Mouse (Mus musculus): ENCODE data around the gene Rab9.

GRCm38 (mm10) chrX:166440616-166441063 lies 39.0 kb downstream of the Rab9 start, which contains the start of gene Ofd1:
- TF ChIP-seq MAX (IDR thresholded peaks at IDR 0.05; ENCODE audit: low read length) (no peak), CTCF (conservative IDR thresholded peaks at IDR 0.05 in 1 of 2, IDR thresholded peaks at IDR 0.05 in 1 of 2; ENCODE audit: low read depth in 2 of 2, low read length in 2 of 2) (no peak), MYC (IDR thresholded peaks at IDR 0.05; ENCODE audit: low read depth, low read length) (no peak), POLR2AphosphoS2 (IDR thresholded peaks at IDR 0.05; ENCODE audit: low read depth, low read length) (peak; percentile 54; the same call in 1 of the 2 replicates), TCF12 (IDR thresholded peaks at IDR 0.05; ENCODE audit: low read depth, low read length) (peak; percentile 60; the same call in 1 of the 2 replicates), EP300 (IDR thresholded peaks at IDR 0.05; ENCODE audit: low read length) (no peak), MEF2A (IDR thresholded peaks at IDR 0.05; ENCODE audit: borderline replicate concordance, low read depth, low read length) (no peak)
